Mouse (Mus musculus) urinary bladder, adult 18-20 months (tissue): ENCODE results near the gene Arx.

Experiments
- DNase-seq, 2 experiments: peaks; one replicate each; pipeline ENCODE4 v3.0.0; 2022; ENCODE audit warnings: low spot score in 2 of 2, mixed read lengths in 2 of 2

The Arx gene

DNA sequence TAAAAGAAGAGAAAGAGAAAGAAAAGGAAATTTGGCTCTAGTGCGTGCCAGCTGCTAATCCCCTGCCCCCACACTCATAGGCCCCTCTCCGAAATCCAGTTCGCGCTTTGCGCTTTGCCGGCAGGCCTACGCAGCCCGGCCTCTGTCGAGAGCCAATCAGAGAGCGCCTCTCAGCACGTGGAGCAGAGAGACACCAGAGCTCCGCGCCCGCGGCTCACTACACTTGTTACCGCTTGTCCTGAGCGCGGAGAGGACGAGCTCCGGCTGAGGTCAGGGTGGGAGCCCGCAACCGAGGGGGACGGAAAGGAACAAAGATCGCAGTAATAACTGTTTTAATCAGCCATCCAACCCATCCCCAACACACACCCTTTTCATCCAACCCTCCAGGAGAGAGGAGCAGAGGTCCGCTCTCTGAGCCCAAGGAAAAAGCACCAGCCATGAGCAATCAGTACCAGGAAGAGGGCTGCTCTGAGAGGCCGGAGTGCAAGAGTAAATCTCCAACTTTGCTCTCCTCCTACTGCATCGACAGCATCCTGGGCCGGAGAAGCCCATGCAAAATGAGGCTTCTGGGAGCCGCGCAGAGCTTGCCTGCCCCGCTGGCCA lies at the start of gene Arx:
Arx (plus strand) TSS at position 155 of the 603 bp plus-strand sequence.
- no peak for DNase-seq

DNA sequence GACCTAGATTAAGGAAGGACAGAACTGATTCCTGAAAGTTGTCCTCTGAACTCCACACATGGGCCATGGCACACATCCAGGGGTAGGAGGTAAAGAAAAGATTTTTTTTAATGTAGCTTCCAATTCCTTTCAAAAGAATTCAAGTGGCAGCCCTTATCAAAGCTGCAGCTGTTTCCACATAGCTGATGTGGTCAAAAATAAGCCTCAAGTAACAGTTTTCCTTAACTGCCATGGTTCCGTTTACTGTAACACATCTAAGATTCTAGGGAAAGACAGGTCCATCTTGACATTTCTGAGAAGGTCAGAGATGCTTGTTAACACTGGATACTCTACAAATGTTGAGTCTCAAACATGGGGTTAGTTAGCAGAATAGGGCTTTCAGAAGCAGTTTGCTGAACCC lies 34.9 kb upstream of the Arx start:
- DNase-seq: no peak

DNA sequence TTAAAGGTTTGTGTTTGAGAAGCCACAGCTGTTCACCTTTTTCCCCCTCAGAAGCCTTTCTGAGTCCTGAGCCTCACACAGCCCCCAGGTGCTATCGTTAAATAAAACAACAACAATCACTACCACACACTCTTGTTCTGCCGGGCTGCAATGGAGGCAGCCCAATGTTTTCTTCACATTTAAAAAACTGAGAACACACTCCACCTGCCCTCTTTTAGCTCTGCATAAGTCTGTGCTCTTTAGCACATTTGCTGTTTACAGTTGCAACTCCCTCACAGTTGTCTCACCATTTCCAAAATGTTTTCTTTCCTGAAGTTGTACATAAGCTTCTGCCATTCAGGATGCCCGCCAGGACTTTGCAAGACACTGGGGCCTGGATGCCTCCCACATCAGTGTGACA lies 10.6 kb upstream of the Arx start:
- no peak for DNase-seq

DNA sequence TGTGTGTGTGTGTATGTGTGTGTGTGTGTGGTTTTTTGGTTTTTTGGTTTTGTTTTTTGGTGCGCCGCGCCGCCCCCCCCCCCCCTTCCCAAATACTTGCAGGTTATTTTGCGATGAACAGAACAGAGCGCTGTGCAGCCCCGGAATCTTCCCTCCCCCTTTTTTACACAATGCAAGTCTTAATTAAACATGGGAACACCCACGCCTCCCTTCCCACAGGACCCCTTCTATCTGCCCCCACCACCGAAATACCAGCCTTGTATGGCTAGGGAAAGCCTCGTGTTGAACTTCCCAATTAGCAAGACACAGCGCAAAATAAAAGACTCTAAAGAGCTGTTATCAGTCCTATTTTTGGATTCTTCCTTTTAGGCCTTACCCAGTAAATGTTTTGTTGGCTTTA lies 6.3 kb upstream of the Arx start:
- DNase-seq: no peak

DNA sequence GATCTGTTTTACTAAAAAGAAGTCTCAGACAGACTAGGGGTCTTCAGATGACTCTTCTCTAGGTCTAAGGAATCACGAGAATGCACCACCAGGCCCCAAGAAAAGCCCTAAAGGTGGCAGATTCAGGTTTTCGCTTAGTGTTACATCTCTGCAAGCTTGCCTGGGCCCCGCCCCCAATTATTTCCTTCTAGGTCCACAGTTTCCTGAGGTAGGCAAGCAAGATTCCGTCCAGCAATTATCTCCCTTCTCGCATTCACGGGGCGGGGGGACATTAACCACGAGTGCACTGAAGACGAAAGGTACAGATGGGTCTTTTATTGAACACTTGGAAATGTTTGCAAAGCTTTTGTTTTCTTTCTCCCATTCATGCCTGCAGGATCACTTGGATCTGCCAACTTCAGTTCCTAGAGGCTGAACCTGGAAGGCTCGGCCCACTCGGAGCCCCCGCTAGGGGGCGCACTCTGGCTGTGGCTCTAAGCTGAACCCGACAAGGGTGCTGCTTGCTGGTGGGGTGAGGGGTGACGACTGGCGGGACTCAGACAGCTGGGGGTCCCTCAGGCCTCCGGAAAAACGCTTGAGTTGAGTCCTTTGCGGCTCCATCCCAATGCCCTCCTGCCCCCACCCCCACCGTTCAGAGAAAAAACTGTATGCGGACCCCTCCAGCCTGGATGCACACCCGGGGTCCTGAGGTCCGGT lies 5.1 kb upstream of the Arx start:
- no peak for DNase-seq

DNA sequence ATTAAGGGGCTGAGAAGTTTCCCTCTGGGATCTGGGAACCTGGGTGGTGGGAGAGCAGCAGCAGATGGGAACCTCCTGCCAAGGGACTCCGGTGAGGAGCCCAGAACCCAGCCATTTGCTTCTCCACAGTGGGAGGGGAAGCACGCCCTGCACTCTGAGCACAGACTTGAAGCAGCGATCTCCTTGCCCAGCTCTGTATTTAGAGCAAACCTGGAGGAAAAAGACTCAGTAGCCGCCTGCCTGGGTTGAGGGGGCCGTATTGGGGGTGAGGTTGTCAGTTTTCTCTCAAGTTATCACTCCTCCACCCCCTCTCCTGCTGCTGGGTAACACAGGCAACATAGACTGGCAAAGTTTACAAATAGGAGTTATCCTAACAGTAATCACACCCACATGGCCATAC lies 4.5 kb upstream of the Arx start:
- DNase-seq: no peak

DNA sequence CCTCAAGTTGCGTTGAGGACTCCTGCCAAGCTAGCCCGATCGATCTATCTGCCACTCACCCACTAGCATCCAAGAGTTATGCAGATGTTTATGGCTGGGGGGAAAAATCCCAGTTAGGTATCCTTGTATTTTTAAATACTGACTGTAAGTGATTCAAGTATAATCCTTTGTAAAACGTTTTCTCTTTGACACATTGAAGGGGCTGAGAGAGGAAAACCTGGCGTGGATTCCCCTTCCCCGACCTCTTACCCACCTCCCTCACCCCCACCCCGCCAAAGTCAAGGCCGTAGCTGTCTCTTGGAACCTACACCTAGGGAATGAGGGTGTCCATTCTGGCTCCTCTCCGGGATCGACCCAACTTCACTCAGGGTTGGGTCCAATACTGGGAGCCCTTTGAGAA lies 1.2 kb upstream of the Arx start:
- no peak for DNase-seq

DNA sequence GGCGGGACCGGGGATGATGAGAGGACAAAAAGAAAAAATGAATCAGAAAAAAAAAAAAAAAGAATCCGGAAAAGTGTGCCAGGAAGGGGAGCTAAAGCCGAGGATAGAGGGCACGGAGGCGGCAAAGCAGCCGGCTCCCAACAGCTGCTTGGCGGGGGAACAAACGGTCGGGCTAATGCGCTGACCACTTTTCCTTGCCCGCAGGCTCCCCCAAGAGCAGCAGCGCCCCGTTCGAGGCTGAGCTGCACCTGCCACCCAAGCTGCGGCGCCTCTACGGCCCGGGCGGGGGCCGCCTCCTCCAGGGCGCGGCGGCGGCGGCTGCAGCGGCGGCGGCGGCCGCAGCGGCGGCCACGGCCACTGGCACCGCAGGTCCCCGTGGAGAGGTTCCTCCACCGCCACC lies 2.1 kb downstream of the Arx start:
- DNase-seq: no peak

DNA sequence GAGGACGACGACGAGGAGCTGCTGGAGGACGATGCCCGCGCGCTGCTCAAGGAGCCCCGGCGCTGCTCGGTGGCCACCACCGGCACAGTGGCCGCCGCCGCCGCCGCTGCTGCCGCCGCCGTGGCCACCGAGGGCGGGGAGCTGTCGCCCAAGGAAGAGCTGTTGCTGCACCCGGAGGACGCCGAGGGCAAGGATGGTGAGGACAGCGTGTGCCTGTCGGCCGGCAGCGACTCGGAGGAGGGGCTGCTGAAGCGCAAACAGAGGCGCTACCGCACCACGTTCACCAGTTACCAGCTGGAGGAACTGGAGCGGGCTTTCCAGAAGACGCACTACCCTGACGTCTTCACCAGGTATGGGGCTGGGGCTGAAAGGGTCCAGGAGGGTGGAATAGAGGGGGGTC lies 2.8 kb downstream of the Arx start:
- no peak for DNase-seq

DNA sequence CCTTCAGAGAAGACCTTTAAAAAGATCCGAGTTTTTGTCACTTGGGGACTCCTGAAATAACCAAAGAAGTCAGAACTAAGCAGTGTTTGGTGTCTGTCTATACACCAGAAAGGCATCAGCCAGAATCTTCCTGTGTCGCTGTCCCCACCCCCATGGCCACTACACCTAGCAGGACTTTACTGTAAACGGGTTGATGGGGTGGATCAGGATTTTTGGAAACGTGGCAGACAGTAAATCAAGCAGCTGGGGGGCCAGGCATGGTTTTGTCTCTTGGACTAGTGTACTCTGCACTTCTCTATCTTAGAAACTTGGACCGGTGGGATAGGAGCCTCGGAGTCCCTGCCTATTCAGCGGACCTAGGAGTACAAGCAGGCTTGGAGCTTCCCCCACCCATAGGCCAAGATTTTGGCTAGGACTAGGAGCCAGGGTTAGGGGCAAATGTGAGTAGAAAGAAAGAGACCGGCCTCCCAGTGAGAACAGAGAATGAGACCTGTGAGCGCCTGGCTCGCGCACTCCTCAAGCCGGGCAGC lies 3.7 kb downstream of the Arx start:
- no peak for DNase-seq

DNA sequence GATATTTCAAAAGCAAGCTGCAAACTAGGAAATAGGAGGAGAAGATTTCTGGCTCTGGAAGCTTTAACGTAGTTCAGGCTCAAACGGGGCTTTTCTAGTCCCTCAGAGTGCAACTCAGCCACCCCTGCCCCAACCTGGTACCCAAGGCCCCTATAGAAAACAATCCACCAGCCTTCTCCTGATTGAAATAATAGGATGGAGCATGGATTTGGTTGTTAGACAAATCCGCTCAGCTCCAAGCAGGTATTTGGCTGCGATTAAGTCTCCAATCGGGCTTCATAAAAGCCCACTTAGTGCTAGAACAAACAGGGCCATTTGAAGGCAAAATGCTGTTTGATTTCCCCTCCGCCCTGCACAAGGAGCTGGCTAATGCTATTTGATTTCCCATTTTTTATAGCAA lies 5.8 kb downstream of the Arx start:
- DNase-seq: no peak

DNA sequence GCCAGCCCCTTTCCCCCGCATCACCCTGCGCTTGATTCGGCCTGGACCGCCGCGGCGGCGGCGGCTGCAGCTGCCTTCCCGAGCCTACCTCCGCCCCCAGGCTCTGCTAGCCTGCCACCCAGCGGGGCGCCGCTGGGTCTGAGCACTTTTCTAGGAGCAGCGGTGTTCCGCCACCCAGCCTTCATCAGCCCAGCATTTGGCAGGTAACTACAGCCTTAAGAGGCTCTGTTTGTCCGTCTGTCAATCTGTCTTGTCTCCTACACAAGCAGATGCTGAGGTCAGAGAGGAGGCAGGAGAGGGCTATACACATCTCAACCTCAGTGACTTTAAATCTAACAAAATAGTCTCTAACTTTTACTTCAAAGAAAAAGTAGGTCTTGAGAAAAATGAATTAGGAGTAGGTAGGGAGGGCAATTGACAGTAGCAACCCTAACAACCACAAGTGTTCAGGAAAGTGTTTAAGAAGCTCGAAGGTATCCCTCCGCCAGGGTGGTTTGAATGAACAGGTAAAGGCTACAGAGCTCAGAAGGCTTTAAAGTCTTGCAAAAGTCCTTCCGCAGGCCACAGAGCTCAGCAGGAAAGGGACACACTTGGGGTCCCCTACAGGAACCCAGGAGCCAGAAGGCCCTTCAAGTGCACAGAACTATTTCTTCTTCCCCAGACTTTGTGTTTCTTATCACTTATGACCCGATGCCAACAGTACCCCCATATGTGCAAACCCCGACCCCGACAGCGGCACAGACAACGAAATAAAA lies 8.7 kb downstream of the Arx start:
- no peak for DNase-seq

DNA sequence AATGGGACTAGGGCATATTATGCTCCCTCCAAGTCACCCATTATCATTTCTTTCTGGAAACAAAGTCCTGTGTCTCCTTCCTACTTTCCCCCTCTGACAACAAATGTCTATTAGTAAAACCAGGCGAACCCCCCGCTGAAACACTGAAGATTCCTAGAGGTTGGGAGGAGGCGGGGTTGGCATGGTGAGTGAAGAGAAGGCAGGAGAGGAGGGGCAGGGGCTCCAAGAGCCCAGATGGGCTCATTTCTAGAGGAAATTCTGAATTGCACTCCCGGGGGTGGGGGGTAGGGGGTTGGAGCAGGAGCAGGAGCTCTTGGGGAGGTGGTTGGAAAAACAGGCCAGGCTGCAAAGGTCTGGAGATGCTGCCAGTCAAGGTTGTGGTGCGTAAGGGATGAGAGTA lies 9.6 kb downstream of the Arx start:
- DNase-seq: no peak

DNA sequence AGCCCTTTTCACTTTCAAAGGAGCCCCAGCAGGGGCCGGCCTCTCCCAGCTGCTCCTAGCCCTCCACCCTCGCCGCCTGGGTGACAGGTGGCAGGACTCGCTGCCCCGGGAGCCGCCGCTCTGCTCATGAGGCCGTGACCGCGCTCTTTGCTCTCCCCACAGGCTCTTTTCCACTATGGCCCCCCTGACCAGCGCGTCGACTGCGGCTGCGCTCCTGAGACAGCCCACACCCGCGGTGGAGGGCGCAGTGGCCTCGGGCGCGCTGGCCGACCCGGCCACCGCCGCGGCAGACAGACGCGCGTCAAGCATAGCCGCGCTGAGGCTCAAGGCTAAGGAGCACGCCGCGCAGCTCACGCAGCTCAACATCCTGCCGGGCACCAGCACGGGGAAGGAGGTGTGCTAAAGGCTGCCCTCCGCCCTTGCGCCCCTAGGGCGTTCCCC lies 10.8 kb downstream of the Arx start:
- no peak for DNase-seq

DNA sequence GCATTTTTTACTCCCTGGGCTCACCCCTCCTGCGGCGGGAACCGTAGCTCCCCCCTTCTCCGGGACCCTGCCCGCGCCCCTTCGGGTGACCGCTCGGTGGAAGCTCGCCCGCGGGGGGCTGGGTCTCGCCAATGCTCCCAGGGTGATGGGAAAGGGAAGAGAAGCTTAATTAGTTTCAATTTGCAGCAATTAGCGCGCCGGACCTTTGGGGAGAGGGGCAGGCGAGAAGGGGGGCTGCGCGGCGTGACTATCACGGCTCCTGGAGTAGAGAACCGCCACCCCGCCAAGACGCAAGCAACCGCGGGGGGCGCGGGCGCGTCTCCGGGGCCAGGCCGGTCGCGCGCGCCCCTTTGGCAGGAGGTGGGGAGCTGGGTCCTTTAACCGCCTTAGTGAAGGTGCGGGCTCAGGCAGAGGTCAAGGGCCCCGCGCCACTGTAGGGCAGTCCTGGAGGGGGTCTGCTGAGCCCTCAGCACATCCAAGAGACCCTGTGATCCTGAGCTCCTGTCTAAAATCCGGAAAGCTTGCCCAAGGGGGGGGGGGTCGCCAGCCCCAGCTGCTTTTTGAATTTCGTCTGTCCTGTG lies 12.9 kb downstream of the Arx start:
- no peak for DNase-seq

DNA sequence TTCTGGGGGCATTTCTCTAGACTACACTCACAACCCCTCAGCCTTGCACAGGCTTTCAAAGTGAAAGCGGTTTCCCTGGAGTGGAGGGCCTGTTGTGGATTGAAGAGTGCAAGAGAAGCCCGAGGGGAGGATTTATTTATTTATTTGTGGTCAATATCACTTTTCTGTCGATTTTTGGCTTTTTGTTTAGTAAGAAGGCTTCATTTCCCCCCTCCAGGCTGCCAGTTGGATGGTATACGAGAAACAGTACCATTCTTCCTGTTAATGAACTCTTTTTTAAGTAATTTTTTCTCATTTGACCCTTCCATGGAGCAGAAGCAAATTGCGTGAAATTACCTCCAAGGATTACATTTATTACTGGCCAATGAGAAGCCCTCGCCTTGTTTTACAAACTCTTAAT lies 13.5 kb downstream of the Arx start:
- no peak for DNase-seq

DNA sequence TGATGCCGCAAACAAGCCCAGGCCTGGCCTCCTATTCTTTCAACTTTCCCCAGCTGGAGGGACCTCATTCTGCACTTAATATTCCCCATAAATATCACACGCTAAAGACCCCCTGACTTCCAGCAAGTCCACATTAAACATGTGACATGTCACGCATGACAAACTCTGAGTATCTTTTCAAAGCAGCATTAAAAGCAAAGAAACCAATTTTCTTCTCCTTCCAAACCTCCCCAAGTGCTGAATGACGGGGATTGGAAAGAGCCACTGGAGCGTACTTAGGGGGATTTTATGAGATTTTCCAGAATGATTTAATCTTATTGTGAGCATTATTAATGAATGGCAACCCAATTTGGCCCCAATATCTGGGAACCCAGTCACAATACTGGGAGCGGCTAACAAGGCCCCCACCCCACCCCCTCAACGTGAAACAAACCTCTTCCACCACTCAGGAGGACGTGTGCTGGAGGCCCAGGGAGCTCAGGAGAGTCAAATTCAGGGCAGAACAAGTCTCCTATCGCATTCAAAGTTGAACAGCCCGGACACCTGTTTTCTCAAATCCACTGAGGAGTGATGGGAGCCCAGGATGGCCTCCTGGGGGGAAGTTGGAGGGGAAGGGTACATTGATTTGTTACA lies 14.1 kb downstream of the Arx start:
- DNase-seq: no peak

DNA sequence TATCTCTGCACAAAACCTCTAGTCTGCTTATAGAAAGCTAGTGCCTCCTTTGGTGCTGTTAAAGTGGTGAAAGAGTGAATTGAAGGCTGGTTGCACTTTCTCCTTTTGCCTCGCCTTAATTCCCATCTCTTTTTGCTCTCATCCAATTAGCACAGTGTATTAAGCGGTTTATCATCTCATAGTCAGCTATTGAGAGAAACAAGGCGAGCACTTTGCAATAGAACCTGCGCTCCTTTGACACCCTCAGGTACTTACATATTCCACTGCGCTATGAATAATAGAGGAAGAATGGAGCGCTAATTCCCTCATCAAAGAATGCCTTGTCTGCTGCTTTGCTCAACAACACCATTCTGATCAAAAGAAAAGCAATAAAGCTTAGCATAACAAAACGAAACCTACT lies 15.6 kb downstream of the Arx start:
- DNase-seq: no peak

DNA sequence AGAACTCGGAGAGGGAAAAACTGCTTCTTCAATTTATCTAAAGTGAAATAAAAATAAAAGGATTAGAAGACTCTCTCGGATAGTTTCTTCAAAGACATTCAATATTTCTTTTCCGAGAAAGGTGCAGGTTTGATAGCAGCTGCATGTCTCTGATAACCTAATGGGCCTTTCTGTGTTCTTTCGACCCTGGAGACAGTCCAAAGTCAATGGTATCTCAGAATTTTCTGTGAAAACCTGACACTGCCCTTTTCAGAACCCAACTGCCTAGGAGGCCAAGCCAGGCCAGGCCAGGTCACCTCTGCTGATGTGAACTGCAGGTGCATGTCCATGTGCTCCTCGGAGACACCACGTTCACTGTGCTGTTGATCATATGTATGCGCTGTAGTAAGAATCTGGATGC lies 19.5 kb downstream of the Arx start:
- no peak for DNase-seq

DNA sequence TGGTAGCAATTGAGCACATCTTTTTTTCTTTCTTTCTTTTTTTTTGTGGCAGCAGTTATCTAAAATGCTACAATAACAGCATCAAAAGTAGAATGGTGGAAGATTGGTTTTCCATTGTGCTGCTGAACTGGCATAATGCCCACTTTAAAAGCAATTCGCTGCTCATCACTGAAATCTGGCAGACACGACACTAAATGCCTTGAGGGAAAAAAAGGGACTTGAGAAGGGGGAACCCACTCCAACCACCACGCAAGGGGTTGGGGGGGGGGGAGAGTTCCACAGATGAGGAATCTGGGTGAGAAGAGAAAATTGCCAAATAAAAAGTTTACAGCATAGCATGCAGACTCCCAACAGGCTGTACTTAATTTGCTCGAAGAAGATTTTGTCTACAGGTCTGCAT lies 31.3 kb downstream of the Arx start:
- DNase-seq: no peak

DNA sequence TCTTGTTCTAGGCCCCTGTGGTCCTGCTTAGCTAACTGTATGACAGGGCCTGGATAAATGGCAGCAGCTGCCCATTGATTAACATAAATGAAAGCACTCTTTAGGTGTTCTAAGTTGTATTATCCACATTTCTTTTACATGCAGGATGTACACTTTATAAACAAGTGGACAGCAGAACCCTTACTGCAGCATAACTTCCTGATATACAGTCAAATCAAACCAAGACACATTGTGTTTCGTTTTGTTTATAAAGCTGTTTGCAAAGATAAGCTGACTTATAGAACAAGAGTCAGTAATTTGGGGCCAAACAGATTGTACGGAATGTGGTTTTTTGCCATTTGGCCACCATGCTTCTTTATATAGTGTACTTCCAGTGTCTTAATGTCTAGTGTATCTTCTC lies 33.7 kb downstream of the Arx start:
- no peak for DNase-seq

DNA sequence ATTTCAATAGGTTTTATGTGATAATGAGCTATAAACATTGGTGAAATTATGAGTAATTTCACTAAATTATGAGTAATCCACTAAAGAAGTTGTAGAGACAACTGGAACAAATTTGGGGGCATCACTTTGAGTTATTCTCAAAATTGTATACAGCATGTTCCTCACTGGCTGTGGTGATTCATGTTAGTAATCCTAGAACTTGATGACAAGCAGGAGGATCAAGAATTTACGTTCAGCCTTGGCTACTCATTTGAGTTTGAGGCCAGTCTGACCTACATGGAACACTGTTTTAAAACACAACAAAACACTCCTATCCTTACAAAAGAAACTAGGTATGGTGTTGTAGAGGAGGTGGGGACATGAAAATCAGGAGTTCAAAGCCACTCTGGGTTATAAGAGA lies 35.1 kb downstream of the Arx start:
- no peak for DNase-seq
